Comparison of ENCODE assay signal across 8 mouse cellular contexts in the genomic region with DNA sequence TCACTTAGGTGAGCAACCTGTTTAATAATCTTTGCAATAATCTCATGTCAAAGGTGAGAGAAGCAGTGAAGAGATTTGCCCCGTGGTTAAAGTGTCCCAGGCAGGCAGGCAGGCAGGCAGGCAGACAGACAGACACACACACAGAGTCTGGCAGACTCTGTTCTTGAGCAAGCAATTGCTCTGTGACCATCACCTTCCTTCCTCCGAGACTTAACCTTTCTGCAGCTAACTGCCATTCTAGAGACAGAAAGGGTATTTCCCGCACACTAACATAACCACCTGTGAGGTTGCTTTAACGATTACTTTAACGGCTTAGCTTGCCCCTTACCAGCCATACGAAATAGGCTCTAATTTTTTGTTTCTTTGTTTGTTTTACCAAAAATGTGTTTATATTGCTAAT.
"Had no signal": no experiment of that assay in that cellular context is flagged by ENCODE, and none has a peak within 500 bp of the region (broad histone marks: within the 10 kb centered on the region; RNA-seq: fewer than 3 reads in every experiment).

No protein-coding gene starts in this region.

- DNase-seq: kidney, postnatal 14 days; left cerebral cortex, postnatal 4 days; lung, adult 2 months; lung, postnatal 36 days; midbrain, embryonic 14.5 days; retina, postnatal 1 day; thymus, postnatal 4 days had no signal

- ATAC-seq: lung, postnatal 0 days had no signal
